In genomic region chr7:115840613-115841012, GRCm38 (mm10) we compare ENCODE assay signal across 19 mouse cellular contexts.
A peak's percentile ranks its signal among the peaks of the same experiment; 100 is the strongest.
DNase-seq lines count a peak whose midpoint lies in the region; ATAC-seq and TF ChIP-seq lines count a peak whose summit lies in the region.
"Had no signal": no experiment of that assay in that cellular context is flagged by ENCODE, and none has a peak within 500 bp of the region (broad histone marks: within the 10 kb centered on the region; RNA-seq: fewer than 3 reads in every experiment).

No protein-coding gene starts in this region.

- peak overlapping the region; percentile 60 for H3K4me2 ChIP-seq in liver, embryonic 12.5 days
- H3K4me2 ChIP-seq in liver, embryonic 16.5 days (ENCODE audit: low read depth, low read length), result peak overlapping the region; percentile 61
- no peak overlapping the region for H3K4me2 ChIP-seq in kidney, embryonic 16.5 days (replicated peaks; ENCODE audit: low read depth, low read length)
- H3K4me2 ChIP-seq: forebrain, embryonic 13.5 days; heart, embryonic 11.5 days; hindbrain, embryonic 14.5 days had no signal

- H3K9ac ChIP-seq in liver, embryonic 12.5 days, result peak overlapping the region; percentile 19
- H3K9ac ChIP-seq in liver, embryonic 16.5 days (ENCODE audit: low read depth, low read length), result peak overlapping the region; percentile 34
- no peak overlapping the region for H3K9ac ChIP-seq in kidney, embryonic 16.5 days (replicated peaks; ENCODE audit: low read length)
- H3K9ac ChIP-seq: forebrain, embryonic 13.5 days; forebrain, postnatal 0 days; hindbrain, embryonic 14.5 days had no signal

- ATAC-seq in erythroid progenitor cell, adult 5-6 weeks (replicated peaks; ENCODE audit: low FRiP score, poor library complexity, severe bottlenecking), result peak; percentile 35
- peak; percentile 59 for ATAC-seq in liver, embryonic 12.5 days
- peak; percentile 32; the same call in 1 of the 2 replicates for ATAC-seq in liver, embryonic 16.5 days (ENCODE audit: low read depth)
- no peak for ATAC-seq in kidney, embryonic 16.5 days (ENCODE audit: low FRiP score, low TSS enrichment)
- ATAC-seq: activated CD4-positive, CD25-positive, alpha-beta regulatory T cell, adult 4 months; forebrain, embryonic 13.5 days; forebrain, postnatal 0 days had no signal

- peaks cover 61% of the 10 kb centered on the region for H3K4me1 ChIP-seq in liver, embryonic 12.5 days
- peaks cover 34% of the 10 kb centered on the region for H3K4me1 ChIP-seq in liver, embryonic 16.5 days (ENCODE audit: control insufficient read depth, low read depth, low read length)
- no peaks in the 10 kb centered on the region for H3K4me1 ChIP-seq in kidney, embryonic 16.5 days (ENCODE audit: insufficient read depth, low read length)
- H3K4me1 ChIP-seq in lung, adult 2 months (ENCODE audit: control insufficient read depth, insufficient read depth, low read length), result no peaks in the 10 kb centered on the region
- H3K4me1 ChIP-seq: embryonic facial prominence, embryonic 10.5 days; forebrain, embryonic 13.5 days; hindbrain, embryonic 10.5 days had no signal

- 23% methylated on average over 3 of the region's 3 CpGs for WGBS in liver, embryonic 12.5 days (ENCODE audit: insufficient replicate concordance)
- 17% methylated on average over 3 of the region's 3 CpGs for WGBS in liver, embryonic 16.5 days (ENCODE audit: insufficient replicate concordance)
- WGBS in kidney, embryonic 16.5 days, result 43% methylated on average over 3 of the region's 3 CpGs
- WGBS in lung, adult 2 months, result 64% methylated on average over 3 of the region's 3 CpGs

- TF ChIP-seq CTCF in lung, adult 2 months (IDR thresholded peaks at IDR 0.05; ENCODE audit: insufficient read depth, low read length), result no peak

- H3K27me3 ChIP-seq in liver, embryonic 12.5 days (replicated peaks), result no peaks in the 10 kb centered on the region
- no peaks in the 10 kb centered on the region for H3K27me3 ChIP-seq in liver, embryonic 16.5 days (ENCODE audit: control insufficient read depth, insufficient read depth, low read depth, low read length)
- H3K27me3 ChIP-seq in kidney, embryonic 16.5 days (ENCODE audit: insufficient read depth, low read length), result peaks cover 2% of the 10 kb centered on the region; the same call in 1 of the 2 replicates
- H3K27me3 ChIP-seq: forebrain, embryonic 13.5 days had no signal

- no peak for TF ChIP-seq POLR2A in lung, adult 2 months (IDR thresholded peaks at IDR 0.05; ENCODE audit: borderline replicate concordance, extremely low read depth, low read depth, low read length)

- H3K36me3 ChIP-seq in liver, embryonic 12.5 days, result no peaks in the 10 kb centered on the region
- no peaks in the 10 kb centered on the region for H3K36me3 ChIP-seq in liver, embryonic 16.5 days (ENCODE audit: control insufficient read depth, insufficient read depth)
- H3K36me3 ChIP-seq in kidney, embryonic 16.5 days (ENCODE audit: insufficient read depth, low read length), result no peaks in the 10 kb centered on the region
- H3K36me3 ChIP-seq: embryonic facial prominence, embryonic 10.5 days; hindbrain, embryonic 10.5 days had no signal

- no peak for DNase-seq in kidney, adult 8-10 months
- no peak for DNase-seq in cerebellum, postnatal 10 days
- DNase-seq in lung, adult 2 months, result no peak
- DNase-seq: adrenal gland, postnatal 25 days; cerebellum, adult 18-20 months; cerebellum, adult 9-11 months; forebrain, postnatal 0 days; gastrocnemius, postnatal 14 days; heart, adult 2 months had no signal

- H3K4me3 ChIP-seq in liver, embryonic 12.5 days, result peak overlapping the region; percentile 29
- H3K4me3 ChIP-seq in liver, embryonic 16.5 days (ENCODE audit: low read depth, low read length), result peak overlapping the region; percentile 43
- no peak overlapping the region for H3K4me3 ChIP-seq in kidney, embryonic 16.5 days (ENCODE audit: low read length)
- H3K4me3 ChIP-seq in lung, adult 2 months (replicated peaks; ENCODE audit: extremely low read depth, low read depth, low read length), result no peak overlapping the region
- H3K4me3 ChIP-seq: embryonic facial prominence, embryonic 10.5 days; forebrain, embryonic 13.5 days; heart, adult 2 months; hindbrain, embryonic 10.5 days had no signal

- no peaks in the 10 kb centered on the region for H3K9me3 ChIP-seq in liver, embryonic 12.5 days (replicated peaks)
- no peaks in the 10 kb centered on the region for H3K9me3 ChIP-seq in liver, embryonic 16.5 days (replicated peaks; ENCODE audit: control insufficient read depth, low read length)
- no peaks in the 10 kb centered on the region for H3K9me3 ChIP-seq in kidney, embryonic 16.5 days (ENCODE audit: low read length)
- H3K9me3 ChIP-seq: embryonic facial prominence, embryonic 10.5 days; forebrain, embryonic 13.5 days; hindbrain, embryonic 10.5 days had no signal

- H3K27ac ChIP-seq in liver, embryonic 12.5 days, result peak overlapping the region; percentile 60
- peak overlapping the region; percentile 43 for H3K27ac ChIP-seq in liver, embryonic 16.5 days (ENCODE audit: low read length)
- no peak overlapping the region for H3K27ac ChIP-seq in kidney, embryonic 16.5 days (ENCODE audit: low read length)
- H3K27ac ChIP-seq: embryonic facial prominence, embryonic 10.5 days; forebrain, embryonic 13.5 days; heart, adult 2 months; hindbrain, embryonic 10.5 days; hindbrain, embryonic 14.5 days had no signal

Comparison
In these comparisons a context has a peak if more than half of its experiments do, and no peak if none do; other contexts are left out.
1. H3K4me3 ChIP-seq: peak in liver, embryonic 12.5 days (single experiment) and liver, embryonic 16.5 days (single experiment); none in kidney, embryonic 16.5 days (single experiment) and lung, adult 2 months (single experiment).